Mouse (Mus musculus): ENCODE measurements around the gene Rbp7. TPM values are rescaled to one million over a fixed set of nuclear protein-coding genes. Genes with fewer than 3 reads are reported as not detected.
A peak's percentile ranks its signal among the peaks of the same experiment; 100 is the strongest.
"Not testable (repeated sequence)": the region's sequence is repeated elsewhere in the genome, so short reads cannot be mapped to it uniquely, and the experiment has no call there.

Gene Rbp7
- polyA plus RNA-seq, 1 experiment from 2014 or later = 0.90 TPM

DNA sequence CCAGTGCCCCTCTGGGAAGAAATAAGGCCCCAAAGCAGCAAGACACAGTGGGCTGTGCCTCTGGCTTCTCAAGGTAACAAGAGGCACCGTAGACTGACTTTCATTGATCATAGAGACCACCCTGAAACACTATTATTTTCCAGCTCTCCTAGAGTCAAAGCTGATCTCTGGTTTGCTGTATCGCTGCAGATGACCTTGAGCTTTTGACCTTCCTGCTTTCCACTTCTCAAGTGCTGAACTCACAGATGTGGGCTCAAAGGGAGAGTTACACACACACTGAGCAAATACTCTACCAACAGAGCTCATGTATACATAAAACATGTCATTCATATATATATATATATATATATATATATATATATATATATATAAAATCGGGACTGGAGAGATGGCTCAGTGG lies 4.1 kb downstream of the Rbp7 start:
- H3K9me3 ChIP-seq (replicated peaks) = no peaks in the 10 kb centered on the region

DNA sequence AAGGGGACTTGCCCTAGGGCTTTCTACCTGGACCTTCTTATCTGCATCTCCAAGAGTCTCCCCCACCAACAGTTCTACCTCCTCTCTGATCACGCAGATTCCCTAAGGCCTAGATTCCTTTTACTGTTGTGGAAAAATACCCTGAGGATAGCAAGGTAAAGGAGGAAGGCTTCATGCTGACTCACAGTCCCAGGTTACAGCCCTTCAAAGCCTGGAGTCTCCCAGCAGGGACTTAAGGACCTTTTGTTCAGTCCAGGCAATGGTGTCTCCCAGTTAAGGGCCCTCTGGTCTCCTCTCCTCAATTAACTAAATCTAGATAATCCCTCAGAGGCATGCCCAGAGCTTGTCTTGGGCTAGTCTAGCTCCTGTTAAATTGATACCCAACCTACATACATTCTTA lies 8.5 kb downstream of the Rbp7 start:
- peaks cover 26% of the 10 kb centered on the region for H3K4me1 ChIP-seq
- peak overlapping the region; percentile 97 for H3K27ac ChIP-seq
- no peak for ATAC-seq (replicated peaks; ENCODE audit: low FRiP score)
- no peaks in the 10 kb centered on the region for H3K36me3 ChIP-seq
- H3K4me2 ChIP-seq = peak overlapping the region; percentile 70
- no peaks in the 10 kb centered on the region for H3K27me3 ChIP-seq
- peak overlapping the region; percentile 41; the same call in 1 of the 2 replicates for H3K4me3 ChIP-seq (replicated peaks)
- H3K9me3 ChIP-seq (replicated peaks) = no peaks in the 10 kb centered on the region
- 50% methylated on average over 1 of the region's 1 CpGs for WGBS
- no peak overlapping the region for H3K9ac ChIP-seq

More for the DNA sequence above, 4.1 kb downstream of the Rbp7 start:
- Histone ChIP-seq H3K9ac (no peak overlapping the region), H3K4me3 (replicated peaks) (no peak overlapping the region), H3K4me2 (no peak overlapping the region), H3K27me3 (no peaks in the 10 kb centered on the region), H3K27ac (no peak overlapping the region), H3K36me3 (no peaks in the 10 kb centered on the region), H3K4me1 (peaks cover 7% of the 10 kb centered on the region)
- WGBS = 70% methylated on average over 3 of the region's 3 CpGs
- ATAC-seq (replicated peaks; ENCODE audit: low FRiP score) = no peak

DNA sequence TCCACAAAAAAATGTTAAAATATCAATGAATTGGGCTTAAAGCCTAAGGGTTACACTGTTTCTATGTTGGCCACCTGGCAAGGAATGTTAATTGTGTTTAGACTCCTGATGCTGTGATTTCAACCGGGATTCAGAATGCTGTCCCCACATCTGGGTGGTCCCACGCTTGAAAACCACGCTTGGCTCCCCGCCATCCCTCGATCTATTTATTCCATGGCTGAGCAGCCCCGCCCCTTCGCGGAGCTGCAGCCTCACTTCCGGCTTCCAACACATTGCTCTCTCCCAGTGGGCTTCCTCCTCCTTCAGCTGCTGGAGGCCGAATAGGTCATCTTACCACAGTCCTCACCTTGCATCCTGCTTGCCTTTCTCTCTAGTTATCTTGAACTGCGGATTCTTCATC lies 8.9 kb downstream of the Rbp7 start:
- H3K4me2 ChIP-seq = peak overlapping the region; percentile 70
- H3K27me3 ChIP-seq = no peaks in the 10 kb centered on the region
- ATAC-seq (replicated peaks; ENCODE audit: low FRiP score) = peak; percentile 65
- peak overlapping the region; percentile 41 for H3K4me3 ChIP-seq (replicated peaks)
- 4% methylated on average over 11 of the region's 11 CpGs for WGBS
- H3K36me3 ChIP-seq = no peaks in the 10 kb centered on the region
- peak overlapping the region; percentile 97 for H3K27ac ChIP-seq
- 0 out of 2 replicates have a peak overlapping the region, but pooled peaks have one; percentile 27 for H3K9ac ChIP-seq
- H3K4me1 ChIP-seq = peaks cover 26% of the 10 kb centered on the region
- no peaks in the 10 kb centered on the region for H3K9me3 ChIP-seq (replicated peaks)

DNA sequence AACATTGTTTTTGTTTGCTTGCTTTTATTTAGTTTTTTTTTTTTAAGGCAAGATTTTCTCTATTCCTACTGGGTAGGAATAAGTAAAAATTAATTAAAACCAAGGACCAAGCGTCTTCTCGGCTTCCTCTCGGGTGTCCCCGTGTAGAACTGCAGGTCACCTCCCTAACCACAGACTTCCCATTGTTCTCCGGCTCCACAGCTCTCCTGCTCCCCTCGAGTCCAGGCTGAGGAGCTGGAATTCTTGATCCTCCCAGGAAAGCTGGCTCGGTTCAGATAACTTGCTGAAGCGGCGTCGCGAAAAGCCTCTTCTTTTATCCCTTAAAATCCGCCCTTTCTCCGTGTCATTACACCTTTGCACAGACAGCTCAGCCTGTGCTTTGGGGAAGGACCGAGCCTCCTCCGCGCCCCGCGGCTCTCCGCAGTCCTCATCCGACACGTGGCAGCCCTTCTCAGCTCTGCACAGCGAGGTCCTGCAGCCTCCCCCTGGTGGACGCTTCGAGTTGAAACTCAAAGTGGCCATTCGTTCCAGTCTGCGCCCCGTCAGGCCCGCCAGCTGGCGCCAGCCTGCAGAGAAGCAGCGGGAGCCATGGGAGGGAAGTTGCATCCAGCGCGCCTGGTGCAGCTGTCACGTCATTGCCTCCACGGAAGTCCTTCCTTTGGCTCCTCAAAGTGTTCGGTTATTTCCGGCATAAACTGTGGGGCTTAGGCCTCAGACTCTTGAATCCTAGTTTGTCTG lies 9.6 kb downstream of the Rbp7 start:
- peak overlapping the region; percentile 41 for H3K4me3 ChIP-seq (replicated peaks)
- H3K4me2 ChIP-seq = peak overlapping the region; percentile 70
- ATAC-seq (replicated peaks; ENCODE audit: low FRiP score) = peak; percentile 97
- H3K9me3 ChIP-seq (replicated peaks) = no peaks in the 10 kb centered on the region
- H3K9ac ChIP-seq = peak overlapping the region; percentile 47
- under 1% methylated on average over 36 of the region's 36 CpGs for WGBS
- no peaks in the 10 kb centered on the region for H3K36me3 ChIP-seq
- no peaks in the 10 kb centered on the region for H3K27me3 ChIP-seq
- H3K4me1 ChIP-seq = peaks cover 33% of the 10 kb centered on the region
- peak overlapping the region; percentile 97 for H3K27ac ChIP-seq

DNA sequence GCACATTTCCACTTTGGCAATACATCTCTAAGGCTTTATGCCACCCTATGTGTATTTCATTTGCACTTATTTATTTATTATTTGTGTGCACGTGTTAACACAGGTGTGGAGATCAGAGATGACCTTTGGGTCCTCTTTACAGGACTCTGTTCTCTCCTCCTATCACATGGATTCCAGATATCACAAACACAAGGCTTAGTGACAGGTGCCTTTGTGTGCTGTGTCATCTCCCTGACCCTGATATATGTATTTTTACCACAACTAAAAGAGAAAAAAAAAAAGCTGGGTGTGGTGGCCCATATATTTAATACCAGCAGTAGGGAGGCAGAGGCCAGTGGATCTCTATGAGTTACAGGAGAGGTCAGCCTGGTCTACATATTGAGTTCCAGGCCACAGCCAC lies 10.3 kb downstream of the Rbp7 start:
- 65% methylated on average over 1 of the region's 1 CpGs for WGBS
- peak overlapping the region; percentile 97; the same call in 1 of the 2 replicates for H3K27ac ChIP-seq
- H3K36me3 ChIP-seq = no peaks in the 10 kb centered on the region
- peak overlapping the region; percentile 47; the same call in 1 of the 2 replicates for H3K9ac ChIP-seq
- peaks cover 37% of the 10 kb centered on the region for H3K4me1 ChIP-seq
- no peaks in the 10 kb centered on the region for H3K9me3 ChIP-seq (replicated peaks)
- H3K4me3 ChIP-seq (replicated peaks) = no peak overlapping the region
- no peak for ATAC-seq (replicated peaks; ENCODE audit: low FRiP score)
- H3K27me3 ChIP-seq = no peaks in the 10 kb centered on the region
- H3K4me2 ChIP-seq = peak overlapping the region; percentile 70

DNA sequence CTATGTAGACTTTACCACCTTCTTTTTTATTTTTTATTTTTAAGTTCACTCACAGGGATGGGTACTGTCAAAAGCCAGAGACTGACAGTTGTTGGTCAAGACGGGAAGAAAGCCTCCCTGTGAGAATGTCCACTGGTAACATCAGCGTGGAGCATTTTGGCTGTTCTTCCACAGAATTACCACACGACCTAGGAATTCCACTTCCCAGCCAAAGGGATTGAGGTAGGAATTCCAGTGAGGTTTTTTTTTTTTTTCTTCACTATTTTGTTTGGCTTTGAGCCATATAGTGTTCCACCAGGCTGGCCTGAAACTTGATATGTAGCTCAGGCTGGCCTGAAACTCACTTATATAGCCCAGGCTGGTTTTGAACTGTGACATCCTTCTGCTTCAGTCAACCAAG lies 12.3 kb downstream of the Rbp7 start:
- Histone ChIP-seq H3K36me3 (no peaks in the 10 kb centered on the region), H3K27me3 (no peaks in the 10 kb centered on the region), H3K9ac (no peak overlapping the region), H3K4me3 (replicated peaks) (no peak overlapping the region), H3K4me2 (no peak overlapping the region), H3K9me3 (replicated peaks) (no peaks in the 10 kb centered on the region), H3K4me1 (peaks cover 37% of the 10 kb centered on the region), H3K27ac (no peak overlapping the region)
- 46% methylated on average over 3 of the region's 3 CpGs for WGBS
- no peak for ATAC-seq (replicated peaks; ENCODE audit: low FRiP score)

DNA sequence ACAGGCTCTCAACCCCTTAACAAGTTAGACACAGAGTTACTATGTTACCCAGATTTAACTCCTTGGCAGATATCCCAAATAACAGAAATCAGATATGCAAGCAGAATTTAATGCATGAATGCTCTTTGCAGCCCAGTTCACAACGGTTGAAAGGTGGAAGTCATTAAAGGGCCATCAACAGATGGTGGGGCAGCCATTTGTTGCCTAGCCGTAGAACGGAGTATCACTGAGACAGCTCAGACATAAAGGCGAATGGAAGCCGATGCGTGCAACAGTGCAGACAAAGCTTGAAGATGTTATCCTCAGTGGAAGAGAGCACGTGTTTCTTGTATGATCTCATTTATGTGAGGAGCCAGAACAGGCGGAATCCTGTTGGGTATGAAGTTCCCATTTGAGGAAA lies 14.2 kb downstream of the Rbp7 start:
- H3K4me3 ChIP-seq (replicated peaks) = no peak overlapping the region
- no peak overlapping the region for H3K4me2 ChIP-seq
- no peaks in the 10 kb centered on the region for H3K27me3 ChIP-seq
- ATAC-seq (replicated peaks; ENCODE audit: low FRiP score) = no peak
- no peaks in the 10 kb centered on the region for H3K36me3 ChIP-seq
- no peaks in the 10 kb centered on the region for H3K9me3 ChIP-seq (replicated peaks)
- H3K4me1 ChIP-seq = peaks cover 29% of the 10 kb centered on the region
- no peak overlapping the region for H3K9ac ChIP-seq
- 0 out of 2 replicates have a peak overlapping the region, but pooled peaks have one; percentile 18 for H3K27ac ChIP-seq
- WGBS = 29% methylated on average over 8 of the region's 8 CpGs

DNA sequence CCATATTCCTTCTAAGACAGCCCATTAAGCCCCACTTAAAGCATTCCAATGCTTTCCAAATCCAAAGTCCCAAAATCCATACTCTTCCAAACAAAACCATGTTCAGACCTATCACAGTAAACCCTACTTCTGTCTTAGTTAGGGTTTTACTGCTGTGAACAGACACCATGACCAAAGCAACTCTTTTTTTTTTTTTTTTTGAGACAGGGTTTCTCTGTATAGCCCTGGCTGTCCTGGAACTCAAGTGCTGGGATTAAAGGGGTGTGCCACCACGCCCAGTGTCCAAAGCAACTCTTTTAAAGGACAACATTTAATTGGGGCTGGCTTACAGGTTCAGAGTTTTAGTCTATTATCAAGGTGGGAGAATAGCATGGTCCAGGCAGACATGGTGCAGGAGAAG lies 22.9 kb downstream of the Rbp7 start:
- not testable (repeated sequence) for H3K4me1 ChIP-seq; H3K4me2 ChIP-seq; ATAC-seq (replicated peaks; ENCODE audit: low FRiP score); H3K4me3 ChIP-seq (replicated peaks); H3K9ac ChIP-seq; H3K27ac ChIP-seq; H3K27me3 ChIP-seq; H3K36me3 ChIP-seq; H3K9me3 ChIP-seq (replicated peaks)
- WGBS = 80% methylated on average over 1 of the region's 1 CpGs

DNA sequence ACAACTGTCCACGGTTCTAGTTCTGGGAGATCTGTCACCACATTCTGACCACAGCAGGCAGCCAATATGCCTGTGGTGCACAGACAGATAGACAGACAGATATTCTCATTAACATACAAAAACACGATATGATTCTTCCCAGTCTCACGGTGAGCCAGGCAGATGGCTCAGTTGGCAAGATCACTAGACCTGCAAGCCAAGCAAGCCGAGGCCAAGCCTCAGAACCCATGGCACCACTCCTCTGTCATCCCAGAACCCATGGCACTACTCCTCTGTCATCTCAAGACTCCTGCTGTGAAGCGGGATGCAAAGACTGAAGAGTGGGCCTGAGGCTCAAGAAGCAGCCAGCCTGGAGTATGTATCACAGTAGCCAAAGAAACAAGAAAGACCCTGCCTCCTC lies 25.2 kb downstream of the Rbp7 start:
- no peak overlapping the region for H3K9ac ChIP-seq
- no peaks in the 10 kb centered on the region for H3K36me3 ChIP-seq
- H3K4me3 ChIP-seq (replicated peaks) = no peak overlapping the region
- H3K27ac ChIP-seq = no peak overlapping the region
- peaks cover 10% of the 10 kb centered on the region for H3K4me1 ChIP-seq
- no peak overlapping the region for H3K4me2 ChIP-seq
- H3K27me3 ChIP-seq = no peaks in the 10 kb centered on the region
- no peak for ATAC-seq (replicated peaks; ENCODE audit: low FRiP score)
- no peaks in the 10 kb centered on the region for H3K9me3 ChIP-seq (replicated peaks)
- 87% methylated on average over 5 of the region's 5 CpGs for WGBS

DNA sequence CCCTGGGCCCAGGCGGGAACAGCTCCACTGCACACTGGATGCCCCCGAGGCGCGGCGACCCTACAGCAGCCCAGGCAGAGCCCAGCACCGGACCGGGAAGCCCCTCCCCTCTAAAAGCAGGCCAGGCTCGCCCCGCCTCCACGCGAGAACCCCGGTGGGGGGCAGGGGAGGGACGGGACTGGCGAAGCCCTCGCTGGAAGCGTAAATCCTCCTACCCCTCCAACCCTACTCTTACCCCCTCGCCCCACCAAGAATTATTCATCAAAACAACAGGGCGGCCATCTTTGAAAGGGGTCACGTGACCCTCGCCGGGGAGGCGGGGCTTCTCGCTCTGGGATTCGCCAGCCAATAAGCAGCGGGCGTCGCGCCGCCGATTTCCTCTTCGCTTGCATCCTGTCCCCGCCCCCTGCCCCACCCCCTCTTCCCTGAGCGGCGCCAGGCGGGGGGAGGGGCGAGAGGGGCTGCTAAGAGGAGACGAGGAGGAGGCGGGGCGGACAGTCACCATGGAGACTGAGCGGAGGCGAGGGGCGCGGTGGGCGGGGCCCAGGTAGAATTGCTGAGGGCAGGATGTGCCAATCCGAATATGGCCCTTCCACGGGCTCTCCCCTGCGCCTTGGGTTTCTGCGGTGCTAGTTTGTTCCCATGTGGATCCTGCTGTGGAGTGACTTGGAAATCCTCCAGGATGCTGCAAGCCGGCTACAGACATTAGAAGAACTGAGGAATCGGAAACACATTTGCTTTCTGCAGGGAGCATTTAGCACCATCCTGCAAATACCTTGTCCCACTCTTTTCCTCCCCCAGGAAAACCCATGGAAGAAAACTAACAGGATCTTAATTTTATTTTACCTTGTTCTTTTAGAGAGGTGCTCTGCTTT lies 28.2 kb downstream of the Rbp7 start, which contains the start of gene Ube4b:
Gene Ube4b (minus strand): TSS at position 425 of the 875 bp plus-strand sequence.
- H3K9ac ChIP-seq = peak within 1 kb of the TSS; percentile 79
- peak within 1 kb of the TSS; percentile 73 for H3K4me2 ChIP-seq
- under 1% methylated on average over 45 of the region's 50 CpGs for WGBS
- peak; percentile 95 for ATAC-seq (replicated peaks; ENCODE audit: low FRiP score)
- no peaks in the 10 kb centered on the region for H3K27me3 ChIP-seq
- peaks cover 27% of the 10 kb centered on the region for H3K4me1 ChIP-seq
- peak within 1 kb of the TSS; percentile 80 for H3K4me3 ChIP-seq (replicated peaks)
- H3K9me3 ChIP-seq (replicated peaks) = no peaks in the 10 kb centered on the region
- no peaks in the 10 kb centered on the region for H3K36me3 ChIP-seq
- H3K27ac ChIP-seq = peak within 1 kb of the TSS; percentile 99

DNA sequence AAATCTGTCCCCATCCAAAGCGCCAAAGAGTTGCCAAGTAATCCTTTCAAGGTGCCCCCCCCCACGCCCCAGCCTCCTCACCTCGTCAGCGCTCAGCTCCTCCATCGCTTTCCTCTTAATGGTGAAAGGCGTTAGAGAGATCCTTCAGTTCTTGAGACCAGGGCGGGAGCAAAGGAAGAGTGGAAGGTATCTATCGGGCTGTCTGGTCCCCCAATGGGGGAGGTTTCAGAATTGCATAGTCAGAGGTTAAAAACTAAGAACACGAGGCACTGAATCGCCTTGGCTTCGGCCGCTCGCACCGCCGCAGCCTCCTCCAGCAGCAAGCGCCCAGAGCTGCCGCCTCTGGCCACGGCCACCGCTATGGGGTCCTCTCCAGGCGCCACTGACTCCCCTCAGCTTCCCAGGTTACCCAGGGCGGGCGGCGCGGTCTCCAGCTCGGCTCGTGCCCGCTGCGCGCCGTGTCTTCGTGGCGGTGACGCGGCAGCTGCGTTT lies 28.9 kb downstream of the Rbp7 start:
- Histone ChIP-seq H3K4me2 (peak overlapping the region; percentile 73), H3K27me3 (no peaks in the 10 kb centered on the region), H3K27ac (peak overlapping the region; percentile 99), H3K9ac (peak overlapping the region; percentile 79), H3K9me3 (replicated peaks) (no peaks in the 10 kb centered on the region), H3K36me3 (no peaks in the 10 kb centered on the region), H3K4me3 (replicated peaks) (peak overlapping the region; percentile 80), H3K4me1 (peaks cover 29% of the 10 kb centered on the region)
- ATAC-seq (replicated peaks; ENCODE audit: low FRiP score) = peak; percentile 81
- WGBS = under 1% methylated on average over 35 of the region's 35 CpGs

DNA sequence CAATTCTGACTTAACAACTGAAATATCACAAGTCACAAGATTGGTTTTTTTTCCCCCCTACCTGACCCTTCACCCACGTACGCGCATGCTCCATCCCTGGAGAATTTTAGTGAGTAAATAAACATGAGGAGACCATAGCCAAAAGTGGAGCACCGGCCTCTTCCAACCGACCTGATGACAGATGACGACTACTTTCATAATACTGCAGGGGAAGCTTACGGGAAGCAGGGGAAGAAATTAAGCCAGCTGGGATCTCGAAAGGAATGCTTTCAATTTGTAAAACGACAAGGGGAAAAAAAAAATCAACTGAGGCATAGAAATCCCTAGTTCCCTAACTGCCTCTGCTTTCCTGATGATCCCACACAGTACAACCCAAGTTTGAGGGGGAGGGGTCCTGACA lies 30.0 kb downstream of the Rbp7 start:
- H3K9ac ChIP-seq = peak overlapping the region; percentile 79
- no peak for ATAC-seq (replicated peaks; ENCODE audit: low FRiP score)
- 0% methylated on average over 9 of the region's 9 CpGs for WGBS
- peaks cover 29% of the 10 kb centered on the region for H3K4me1 ChIP-seq
- no peaks in the 10 kb centered on the region for H3K36me3 ChIP-seq
- peak overlapping the region; percentile 37 for H3K27ac ChIP-seq
- peak overlapping the region; percentile 80 for H3K4me3 ChIP-seq (replicated peaks)
- H3K9me3 ChIP-seq (replicated peaks) = no peaks in the 10 kb centered on the region
- no peaks in the 10 kb centered on the region for H3K27me3 ChIP-seq
- H3K4me2 ChIP-seq = peak overlapping the region; percentile 73

All from kidney, embryonic 15.5 days (tissue).